Mouse (Mus musculus) midbrain, embryonic 11.5 days (tissue): ENCODE results near the gene AI467606. TPM values are rescaled to one million over a fixed set of nuclear protein-coding genes. Genes with fewer than 3 reads are reported as not detected.

Experiments used
- ATAC-seq: fragments of 200-750 bp; cut with Nextera tagmentation; 2 replicates; pipeline ENCODE4 v1.8.0; 2017; ENCODE audit warnings: moderate TSS enrichment, moderate library complexity; ENCODE audit not compliant: low FRiP score
- DNase-seq: peaks from one replicate; pipeline ENCODE4 v3.0.0; 2015; ENCODE audit warnings: low spot score; ENCODE audit errors: missing footprints
- H3K27ac ChIP-seq: fragments of 300-500 bp; sonication (generic); 2 replicates; pipeline ENCODE4 v1.5.1; 2014; ENCODE audit warnings: low read depth, low read length
- H3K27me3 ChIP-seq: fragments of 300-500 bp; sonication (generic); 2 replicates; pipeline ENCODE4 v1.6.1; 2014; ENCODE audit warnings: mild to moderate bottlenecking, low read length, moderate library complexity, mixed read lengths; ENCODE audit not compliant: control insufficient read depth, insufficient read depth
- H3K36me3 ChIP-seq: fragments of 300-500 bp; sonication (generic); 2 replicates; pipeline ENCODE4 v1.6.1; 2014; ENCODE audit warnings: mild to moderate bottlenecking, low read length, moderate library complexity, mixed read lengths; ENCODE audit not compliant: control insufficient read depth, insufficient read depth
- H3K4me1 ChIP-seq: fragments of 300-500 bp; sonication (generic); 2 replicates; pipeline ENCODE4 v1.6.1; 2014; ENCODE audit warnings: low read length; ENCODE audit not compliant: control insufficient read depth, insufficient read depth
- H3K4me2 ChIP-seq: fragments of 300-500 bp; sonication (generic); 2 replicates; pipeline ENCODE4 v1.6.1; 2014; ENCODE audit warnings: mild to moderate bottlenecking, moderate library complexity
- H3K4me3 ChIP-seq: fragments of 300-500 bp; sonication (generic); 2 replicates; pipeline ENCODE4 v1.5.1; 2014; ENCODE audit warnings: low read depth, low read length
- H3K9ac ChIP-seq: fragments of 300-500 bp; sonication (generic); 2 replicates; pipeline ENCODE4 v1.6.1; 2014; ENCODE audit warnings: low read length
- H3K9me3 ChIP-seq: fragments of 300-500 bp; sonication (generic); 2 replicates; pipeline ENCODE4 v1.6.1; 2016; ENCODE audit warnings: low read length; ENCODE audit not compliant: control insufficient read depth
- WGBS: fragments of 180-500 bp; shearing (Covaris S2); extraction: QIAGEN DNeasy Blood & Tissue Kit; methylation state at CpG from one replicate; pipeline ENCODE4 v1.1.7; 2014; 5-methylcytosine and 5-hydroxymethylcytosine counted together
- polyA plus RNA-seq: library from polyadenylated mRNA; unstranded; fragments of >200 nt; fragmentation: Nextera tagmentation; extraction: Ambion mirVana; gene quantifications from 2 replicates; pipeline ENCODE4 v1.2.1, GENCODE M21; 2014

Gene AI467606
- polyA plus RNA-seq, 1 experiment from 2014 or later: 1.3 TPM

- Histone ChIP-seq H3K4me3 (no peak overlapping the region), H3K4me2 (no peak overlapping the region), H3K9me3 (no peaks in the 10 kb centered on the region), H3K27me3 (no peaks in the 10 kb centered on the region), H3K4me1 (no peaks in the 10 kb centered on the region), H3K36me3 (no peaks in the 10 kb centered on the region), H3K9ac (no peak overlapping the region), H3K27ac (no peak overlapping the region)
- ATAC-seq (no peak), DNase-seq (peak; percentile 68)
- WGBS: 44% methylated on average over 5 of the region's 5 CpGs
Measured at GRCm38 (mm10) chr7:127133125-127133524, 42.0 kb downstream of the AI467606 start.

- H3K4me2 ChIP-seq: no peak overlapping the region
- ATAC-seq (no peak), DNase-seq (peak; percentile 53)
- H3K4me1 ChIP-seq: no peaks in the 10 kb centered on the region
- WGBS: 91% methylated on average over 11 of the region's 11 CpGs
- no peak overlapping the region for H3K27ac ChIP-seq
- no peak overlapping the region for H3K9ac ChIP-seq
- no peaks in the 10 kb centered on the region for H3K27me3 ChIP-seq
- no peak overlapping the region for H3K4me3 ChIP-seq
- H3K36me3 ChIP-seq: no peaks in the 10 kb centered on the region
- no peaks in the 10 kb centered on the region for H3K9me3 ChIP-seq
Measured at GRCm38 (mm10) chr7:127134821-127135447, 43.8 kb downstream of the AI467606 start.

GRCm38 (mm10) chr7:127136181-127137071 lies 45.3 kb downstream of the AI467606 start:
- Histone ChIP-seq H3K9ac (no peak overlapping the region), H3K27me3 (no peaks in the 10 kb centered on the region), H3K4me2 (no peak overlapping the region), H3K4me3 (no peak overlapping the region), H3K9me3 (no peaks in the 10 kb centered on the region), H3K27ac (no peak overlapping the region), H3K36me3 (no peaks in the 10 kb centered on the region), H3K4me1 (no peaks in the 10 kb centered on the region)
- DNase-seq: peak; percentile 57
- no peak for ATAC-seq
- 87% methylated on average over 22 of the region's 22 CpGs for WGBS

- no peaks in the 10 kb centered on the region for H3K9me3 ChIP-seq
- DNase-seq (peak; percentile 45), ATAC-seq (no peak)
- no peak within 1 kb of the TSS for H3K4me3 ChIP-seq
- no peaks in the 10 kb centered on the region for H3K27me3 ChIP-seq
- H3K9ac ChIP-seq: no peak within 1 kb of the TSS
- H3K4me1 ChIP-seq: no peaks in the 10 kb centered on the region
- H3K4me2 ChIP-seq: no peak within 1 kb of the TSS
- H3K27ac ChIP-seq: no peak within 1 kb of the TSS
- no peaks in the 10 kb centered on the region for H3K36me3 ChIP-seq
- WGBS: 75% methylated on average over 9 of the region's 9 CpGs
Measured at GRCm38 (mm10) chr7:127137262-127138017, 46.3 kb downstream of the AI467606 start, which contains the start of gene Spn. Spn (minus strand) TSS chr7:127137823.

GRCm38 (mm10) chr7:127139100-127139499 lies 47.9 kb downstream of the AI467606 start:
- ATAC-seq (no peak), DNase-seq (peak; percentile 31)
- no peak overlapping the region for H3K4me3 ChIP-seq
- H3K4me1 ChIP-seq: no peaks in the 10 kb centered on the region
- 91% methylated on average over 7 of the region's 7 CpGs for WGBS
- no peaks in the 10 kb centered on the region for H3K36me3 ChIP-seq
- H3K9ac ChIP-seq: no peak overlapping the region
- no peaks in the 10 kb centered on the region for H3K27me3 ChIP-seq
- no peak overlapping the region for H3K27ac ChIP-seq
- H3K4me2 ChIP-seq: no peak overlapping the region
- H3K9me3 ChIP-seq: no peaks in the 10 kb centered on the region

- 57% methylated on average over 5 of the region's 5 CpGs for WGBS
- Histone ChIP-seq H3K27ac (no peak overlapping the region), H3K9ac (no peak overlapping the region), H3K4me3 (no peak overlapping the region), H3K36me3 (no peaks in the 10 kb centered on the region), H3K4me1 (no peaks in the 10 kb centered on the region), H3K4me2 (no peak overlapping the region), H3K9me3 (no peaks in the 10 kb centered on the region), H3K27me3 (no peaks in the 10 kb centered on the region)
- ATAC-seq: no peak
- DNase-seq: peak; percentile 49
Measured at GRCm38 (mm10) chr7:127139562-127139961, 48.4 kb downstream of the AI467606 start.

GRCm38 (mm10) chr7:127140623-127141404 lies 49.7 kb downstream of the AI467606 start:
- Histone ChIP-seq H3K27me3 (no peaks in the 10 kb centered on the region), H3K4me1 (no peaks in the 10 kb centered on the region), H3K4me3 (no peak overlapping the region), H3K27ac (no peak overlapping the region), H3K9me3 (no peaks in the 10 kb centered on the region), H3K36me3 (no peaks in the 10 kb centered on the region), H3K4me2 (no peak overlapping the region), H3K9ac (no peak overlapping the region)
- WGBS: 72% methylated on average over 7 of the region's 7 CpGs
- ATAC-seq: no peak
- DNase-seq: peak; percentile 33

- H3K27ac ChIP-seq: no peak overlapping the region
- no peaks in the 10 kb centered on the region for H3K27me3 ChIP-seq
- DNase-seq (peak; percentile 33), ATAC-seq (no peak)
- H3K4me1 ChIP-seq: no peaks in the 10 kb centered on the region
- H3K4me3 ChIP-seq: no peak overlapping the region
- no peaks in the 10 kb centered on the region for H3K36me3 ChIP-seq
- 67% methylated on average over 2 of the region's 2 CpGs for WGBS
- H3K9me3 ChIP-seq: no peaks in the 10 kb centered on the region
- H3K9ac ChIP-seq: no peak overlapping the region
- H3K4me2 ChIP-seq: no peak overlapping the region
Measured at GRCm38 (mm10) chr7:127142214-127142613, 51.1 kb downstream of the AI467606 start.
